Mouse (Mus musculus): ENCODE measurements around the gene C1s1. TPM values are rescaled to one million over a fixed set of nuclear protein-coding genes. Genes with fewer than 3 reads are reported as not detected.
"Not testable (repeated sequence)": the region's sequence is repeated elsewhere in the genome, so short reads cannot be mapped to it uniquely, and the experiment has no call there.

Gene C1s1
- polyA plus RNA-seq, 1 experiment from 2014 or later, result 0.49 TPM

DNA sequence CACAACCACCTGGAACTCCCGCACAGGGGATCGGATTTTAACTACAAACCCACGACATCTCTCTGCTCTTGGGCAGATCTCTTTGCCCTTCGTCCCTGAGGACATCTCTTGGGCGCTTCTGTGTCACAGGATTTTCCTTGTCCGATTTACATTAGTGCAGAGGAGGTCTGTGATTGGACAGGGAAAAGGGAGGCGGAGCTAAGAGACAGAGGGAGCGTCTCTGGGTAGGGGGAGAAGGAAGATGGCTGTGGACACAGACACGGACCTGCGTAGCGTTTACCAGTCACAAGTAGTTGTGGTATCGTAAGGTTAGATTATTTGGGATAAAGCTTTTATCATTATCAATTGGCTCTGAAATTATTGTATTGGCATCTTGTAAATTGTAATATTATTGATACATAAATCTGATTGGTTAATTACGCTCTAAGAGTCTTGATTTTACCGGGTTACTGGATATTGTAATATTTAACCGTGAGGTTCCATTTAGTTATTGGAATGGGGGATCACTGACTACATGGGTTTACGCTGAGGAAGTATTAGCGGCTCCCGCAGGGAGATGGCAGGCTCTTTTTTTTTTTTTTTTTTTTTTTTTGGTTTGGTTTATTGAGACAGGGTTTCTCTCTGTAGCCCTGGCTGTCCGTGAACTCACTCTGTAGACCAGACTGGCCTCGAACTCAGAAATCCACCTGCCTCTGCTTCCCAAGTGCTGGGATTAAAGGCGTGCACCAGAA is 56.6 kb downstream of the C1s1 start:
- H3K4me3 ChIP-seq (ENCODE audit: low read length), result peak overlapping the region; percentile 35
- peak; percentile 94 for ATAC-seq
- no peaks in the 10 kb centered on the region for H3K27me3 ChIP-seq (replicated peaks; ENCODE audit: control insufficient read depth, insufficient read depth, low read length)
- no peaks in the 10 kb centered on the region for H3K9me3 ChIP-seq (ENCODE audit: control insufficient read depth, low read length)
- H3K9ac ChIP-seq (ENCODE audit: low read depth, low read length), result no peak overlapping the region
- WGBS, result 30% methylated on average over 21 of the region's 21 CpGs
- peak overlapping the region; percentile 61 for H3K4me2 ChIP-seq (ENCODE audit: low read length)
- H3K36me3 ChIP-seq (ENCODE audit: control insufficient read depth, insufficient read depth, low read length), result no peaks in the 10 kb centered on the region
- H3K4me1 ChIP-seq (ENCODE audit: control insufficient read depth, insufficient read depth, low read depth, low read length), result no peaks in the 10 kb centered on the region
- peak overlapping the region; percentile 26; the same call in 1 of the 2 replicates for H3K27ac ChIP-seq (ENCODE audit: low read depth, low read length)

DNA sequence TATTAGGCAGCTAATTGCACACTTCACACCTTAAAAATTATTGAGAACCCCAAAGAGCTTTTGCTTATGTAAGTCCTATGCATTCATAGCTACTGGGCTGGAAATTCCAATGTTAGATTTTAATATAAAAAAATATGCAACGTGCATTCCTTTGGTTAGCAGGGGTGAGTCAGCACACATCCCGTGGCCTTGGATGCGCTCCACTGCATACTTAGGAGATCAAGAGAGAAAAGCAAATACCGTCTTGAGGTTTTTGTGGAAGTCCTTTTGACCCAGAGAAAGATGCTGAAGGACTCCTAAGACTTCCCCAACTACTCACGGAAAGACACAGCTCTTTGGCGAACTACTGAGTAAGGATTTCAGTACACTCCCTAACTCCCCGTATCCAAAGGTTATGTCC is 57.3 kb downstream of the C1s1 start:
- no peaks in the 10 kb centered on the region for H3K4me1 ChIP-seq (ENCODE audit: control insufficient read depth, insufficient read depth, low read depth, low read length)
- H3K27ac ChIP-seq (ENCODE audit: low read depth, low read length), result no peak overlapping the region
- no peak for ATAC-seq
- H3K4me2 ChIP-seq (ENCODE audit: low read length), result peak overlapping the region; percentile 61
- WGBS, result 80% methylated on average over 7 of the region's 7 CpGs
- H3K27me3 ChIP-seq (replicated peaks; ENCODE audit: control insufficient read depth, insufficient read depth, low read length), result no peaks in the 10 kb centered on the region
- H3K36me3 ChIP-seq (ENCODE audit: control insufficient read depth, insufficient read depth, low read length), result no peaks in the 10 kb centered on the region
- no peak overlapping the region for H3K4me3 ChIP-seq (ENCODE audit: low read length)
- H3K9me3 ChIP-seq (ENCODE audit: control insufficient read depth, low read length), result no peaks in the 10 kb centered on the region
- H3K9ac ChIP-seq (ENCODE audit: low read depth, low read length), result no peak overlapping the region

DNA sequence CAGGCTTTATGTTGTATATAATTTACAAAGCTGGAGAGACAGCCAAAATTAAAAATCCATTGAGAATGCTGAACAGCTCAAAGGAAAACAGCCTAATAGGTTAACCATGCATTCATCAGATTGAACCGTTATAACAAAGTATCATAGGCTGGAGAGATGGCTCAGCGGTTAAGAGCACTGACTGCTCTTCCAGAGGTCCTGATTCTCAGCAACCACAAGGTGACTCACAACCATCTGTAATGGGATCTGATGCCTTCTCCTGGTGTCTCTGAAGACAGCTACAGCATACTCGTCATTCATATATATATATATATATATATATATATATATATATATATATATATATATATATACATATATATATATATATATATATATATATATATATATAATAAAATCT is 58.3 kb downstream of the C1s1 start:
- not testable (repeated sequence) for H3K36me3 ChIP-seq (ENCODE audit: control insufficient read depth, insufficient read depth, low read length); H3K27ac ChIP-seq (ENCODE audit: low read depth, low read length); H3K4me2 ChIP-seq (ENCODE audit: low read length); ATAC-seq; H3K4me3 ChIP-seq (ENCODE audit: low read length); H3K9ac ChIP-seq (ENCODE audit: low read depth, low read length); H3K4me1 ChIP-seq (ENCODE audit: control insufficient read depth, insufficient read depth, low read depth, low read length); H3K27me3 ChIP-seq (replicated peaks; ENCODE audit: control insufficient read depth, insufficient read depth, low read length); H3K9me3 ChIP-seq (ENCODE audit: control insufficient read depth, low read length)
- 85% methylated on average over 3 of the region's 3 CpGs for WGBS

DNA sequence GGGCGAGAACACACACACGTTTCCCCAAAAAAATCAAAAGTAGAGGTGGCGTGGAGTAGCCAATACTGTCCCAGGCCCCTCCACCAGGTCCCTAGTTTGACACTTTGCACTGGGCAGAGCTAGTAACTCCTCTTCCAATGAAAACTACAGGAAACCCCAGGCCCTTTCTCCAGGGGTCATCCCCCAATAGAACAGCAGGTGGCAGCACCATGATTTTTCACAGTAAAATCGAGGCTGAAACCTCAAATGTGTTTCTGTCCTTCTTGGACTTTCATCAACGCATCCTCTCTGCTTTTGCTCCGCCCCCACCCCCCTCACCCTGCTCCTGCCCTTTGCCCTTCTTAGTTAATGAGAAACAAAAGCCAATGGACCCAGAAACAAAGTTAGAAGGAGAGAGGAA is 60.6 kb downstream of the C1s1 start:
- H3K36me3 ChIP-seq (ENCODE audit: control insufficient read depth, insufficient read depth, low read length), result no peaks in the 10 kb centered on the region
- no peak overlapping the region for H3K27ac ChIP-seq (ENCODE audit: low read depth, low read length)
- no peak for ATAC-seq
- no peaks in the 10 kb centered on the region for H3K9me3 ChIP-seq (ENCODE audit: control insufficient read depth, low read length)
- WGBS, result 32% methylated on average over 6 of the region's 6 CpGs
- no peaks in the 10 kb centered on the region for H3K4me1 ChIP-seq (ENCODE audit: control insufficient read depth, insufficient read depth, low read depth, low read length)
- H3K27me3 ChIP-seq (replicated peaks; ENCODE audit: control insufficient read depth, insufficient read depth, low read length), result no peaks in the 10 kb centered on the region
- H3K4me3 ChIP-seq (ENCODE audit: low read length), result no peak overlapping the region
- H3K9ac ChIP-seq (ENCODE audit: low read depth, low read length), result no peak overlapping the region
- H3K4me2 ChIP-seq (ENCODE audit: low read length), result no peak overlapping the region

Other genes with a start within 250 kb of the C1s1 start
- gene Cd163, start 237.7 kb downstream of the C1s1 start, polyA plus RNA-seq (2015; fragmentation: Nextera tagmentation; extraction: Ambion mirVana), result 1.1 and 1.3 TPM in 2 replicates
- gene Pex5, start 127.3 kb downstream of the C1s1 start, polyA plus RNA-seq (2015; fragmentation: Nextera tagmentation; extraction: Ambion mirVana), result 64.4 and 67.0 TPM in 2 replicates
- gene Clstn3, start 77.6 kb downstream of the C1s1 start, polyA plus RNA-seq (2015; fragmentation: Nextera tagmentation; extraction: Ambion mirVana), result 174 and 180 TPM in 2 replicates
- gene C1rl, start 49.2 kb downstream of the C1s1 start, polyA plus RNA-seq (2015; fragmentation: Nextera tagmentation; extraction: Ambion mirVana), result 0.26 and 0.39 TPM in 2 replicates
- 0.23 and 0.70 TPM in 2 replicates for gene C1ra, start 30.0 kb downstream of the C1s1 start, polyA plus RNA-seq (2015; fragmentation: Nextera tagmentation; extraction: Ambion mirVana)
- gene C1rb, start 27.9 kb upstream of the C1s1 start, polyA plus RNA-seq (2015; fragmentation: Nextera tagmentation; extraction: Ambion mirVana), result 0.09 TPM in 1 of 2 replicates, not detected in the other
- 0.10 TPM in 1 of 2 replicates, not detected in the other for gene C1s2, start 93.7 kb upstream of the C1s1 start, polyA plus RNA-seq (2015; fragmentation: Nextera tagmentation; extraction: Ambion mirVana)
- gene Lpcat3, start 120.7 kb upstream of the C1s1 start, polyA plus RNA-seq (2015; fragmentation: Nextera tagmentation; extraction: Ambion mirVana), result 51.1 and 53.7 TPM in 2 replicates
- gene Emg1, start 169.8 kb upstream of the C1s1 start, polyA plus RNA-seq (2015; fragmentation: Nextera tagmentation; extraction: Ambion mirVana), result 104 and 108 TPM in 2 replicates
- gene Phb2, start 170.0 kb upstream of the C1s1 start, polyA plus RNA-seq (2015; fragmentation: Nextera tagmentation; extraction: Ambion mirVana), result 249 and 250 TPM in 2 replicates
- gene Ptpn6, start 196.4 kb upstream of the C1s1 start, polyA plus RNA-seq (2015; fragmentation: Nextera tagmentation; extraction: Ambion mirVana), result 4.8 and 4.9 TPM in 2 replicates
- gene Grcc10, start 199.0 kb upstream of the C1s1 start, polyA plus RNA-seq (2015; fragmentation: Nextera tagmentation; extraction: Ambion mirVana), result 587 and 645 TPM in 2 replicates
- gene Gm45234, start 213.7 kb upstream of the C1s1 start, polyA plus RNA-seq (2015; fragmentation: Nextera tagmentation; extraction: Ambion mirVana), result not detected in 2 replicates
- 24.7 and 28.5 TPM in 2 replicates for gene Atn1, start 214.2 kb upstream of the C1s1 start, polyA plus RNA-seq (2015; fragmentation: Nextera tagmentation; extraction: Ambion mirVana)
- 192 and 210 TPM in 2 replicates for gene Eno2, start 227.3 kb upstream of the C1s1 start, polyA plus RNA-seq (2015; fragmentation: Nextera tagmentation; extraction: Ambion mirVana)
- 4.0 and 5.3 TPM in 2 replicates for gene Lrrc23, start 237.4 kb upstream of the C1s1 start, polyA plus RNA-seq (2015; fragmentation: Nextera tagmentation; extraction: Ambion mirVana)